Mouse (Mus musculus) frontal cortex, postnatal 36 days (tissue): ENCODE results near the gene Lysmd4.
"Not testable (repeated sequence)": the region's sequence is repeated elsewhere in the genome, so short reads cannot be mapped to it uniquely, and the experiment has no call there.

Experiments
- DNase-seq, 2 experiments: peaks; one replicate each; pipeline ENCODE4 v3.0.0; 2022; ENCODE audit warnings: low spot score in 2 of 2

Gene Lysmd4

DNA sequence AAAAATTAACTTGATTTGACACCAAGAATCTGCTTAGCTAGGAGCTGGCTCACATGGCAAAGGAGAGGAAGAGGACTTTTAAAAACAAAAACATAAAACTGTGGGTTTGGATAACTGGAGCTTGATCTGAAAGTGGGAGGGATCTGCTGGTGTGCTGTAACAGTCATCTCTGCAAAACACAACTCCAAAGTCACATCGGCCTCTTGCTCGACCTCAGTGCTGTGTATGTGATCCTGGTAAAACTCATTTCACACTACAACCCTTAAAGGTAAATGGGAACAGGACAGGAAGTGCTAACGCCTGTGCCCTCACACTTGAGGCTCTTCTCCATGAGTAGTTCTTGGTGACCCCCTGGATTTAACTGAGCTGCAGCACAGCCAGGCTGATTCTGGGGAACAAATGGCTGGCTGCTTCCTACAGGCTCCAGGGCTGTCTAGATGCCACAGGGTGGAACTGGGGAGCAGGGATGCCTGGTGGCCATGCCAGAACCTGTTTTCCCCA is 8.3 kb downstream of the Lysmd4 start:
- DNase-seq = no peak

DNA sequence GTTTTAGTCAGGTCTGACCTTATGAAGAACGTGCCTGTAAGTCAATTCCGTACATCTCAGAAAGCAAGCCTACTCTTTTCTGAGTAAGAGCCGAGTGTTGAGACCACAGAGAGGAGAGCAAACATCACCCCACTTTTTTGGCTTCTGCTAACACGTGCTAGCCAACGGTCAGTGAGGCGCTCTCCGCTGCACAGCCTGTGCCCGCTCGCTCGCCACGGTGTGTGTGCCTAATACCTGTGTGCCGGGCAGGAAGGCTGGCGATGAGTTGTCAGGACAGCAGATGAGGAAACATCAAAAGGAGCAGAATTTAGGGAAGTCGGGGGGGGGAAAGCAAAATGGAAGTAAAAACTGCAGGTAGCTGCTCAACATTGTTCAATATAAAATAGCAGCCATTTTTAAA is 10.2 kb downstream of the Lysmd4 start:
- DNase-seq = no peak

DNA sequence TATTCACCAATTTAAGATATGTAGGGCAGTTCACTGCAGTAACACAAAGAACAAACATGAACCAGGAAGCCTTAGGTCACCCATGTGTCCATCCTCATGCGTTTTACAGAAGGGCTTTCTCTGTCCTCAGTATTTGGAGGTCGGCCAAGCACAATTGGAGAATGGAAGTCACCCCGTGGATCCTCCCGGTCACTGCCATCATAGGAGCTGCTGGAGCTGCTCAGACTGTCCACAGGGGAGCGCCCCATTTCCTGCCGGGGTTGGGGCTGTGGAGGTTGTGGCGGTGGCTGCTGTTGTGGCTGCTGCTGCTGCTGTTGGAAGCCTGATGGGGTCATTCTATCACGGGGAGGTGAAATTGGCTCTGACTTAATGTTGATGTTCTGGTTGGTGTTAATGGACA is 12.5 kb downstream of the Lysmd4 start:
- DNase-seq = no peak

DNA sequence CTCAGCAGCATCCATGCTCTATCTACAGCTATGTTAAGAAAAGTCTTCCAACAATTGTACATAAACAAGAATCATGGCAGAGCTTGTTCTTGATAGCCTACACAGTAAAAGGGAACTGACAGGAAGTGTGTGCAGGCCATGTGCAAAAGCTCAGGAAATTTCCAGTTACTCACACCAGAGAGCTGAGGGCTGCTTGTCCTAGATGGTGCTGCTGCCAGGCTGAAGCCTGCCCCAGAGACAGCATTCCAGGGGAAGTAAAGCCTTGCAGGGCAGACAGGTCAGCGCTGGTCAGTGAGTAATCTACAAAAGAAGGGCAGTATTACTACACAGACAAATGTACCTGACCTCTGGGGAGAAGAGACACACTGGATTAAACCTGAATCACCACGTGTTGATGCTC is 14.0 kb downstream of the Lysmd4 start:
- no peak for DNase-seq

DNA sequence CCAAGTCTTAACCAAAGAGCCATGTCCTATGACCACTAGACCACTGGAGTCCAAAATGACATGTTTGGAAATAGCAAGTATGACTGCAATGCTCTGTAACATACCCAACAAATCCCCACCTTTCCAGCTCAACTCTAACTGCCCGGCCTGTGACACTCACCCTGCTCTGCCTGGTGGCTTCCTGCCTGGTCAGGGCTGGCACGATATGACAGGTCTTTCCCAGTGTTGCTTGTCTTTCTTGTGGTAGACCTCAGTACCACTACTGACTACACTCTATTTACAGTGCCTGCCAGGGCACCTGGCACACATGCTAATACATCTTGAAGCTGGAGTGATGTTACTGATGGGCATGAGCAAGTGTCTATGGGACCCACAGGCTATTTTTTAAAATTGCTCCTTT is 15.4 kb downstream of the Lysmd4 start:
- DNase-seq = no peak

DNA sequence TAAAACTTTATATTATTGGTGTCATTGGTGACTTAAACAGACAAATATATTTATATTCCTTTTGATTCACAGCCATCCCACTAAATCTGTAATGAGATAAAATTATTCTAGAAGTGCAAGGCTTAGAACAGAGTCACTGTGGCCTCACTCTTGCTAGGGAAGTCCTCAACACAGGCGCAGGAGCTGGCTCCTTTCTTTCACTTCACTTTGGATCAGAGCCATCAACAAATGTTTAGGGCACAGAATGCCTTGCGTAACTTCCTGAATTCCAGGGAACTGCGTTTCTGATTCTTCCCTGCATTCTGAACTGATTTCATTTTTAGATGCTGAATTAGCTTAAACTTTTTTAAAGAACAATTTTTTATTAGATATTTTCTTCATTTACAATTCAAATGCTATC is 19.6 kb downstream of the Lysmd4 start:
- DNase-seq = no peak

DNA sequence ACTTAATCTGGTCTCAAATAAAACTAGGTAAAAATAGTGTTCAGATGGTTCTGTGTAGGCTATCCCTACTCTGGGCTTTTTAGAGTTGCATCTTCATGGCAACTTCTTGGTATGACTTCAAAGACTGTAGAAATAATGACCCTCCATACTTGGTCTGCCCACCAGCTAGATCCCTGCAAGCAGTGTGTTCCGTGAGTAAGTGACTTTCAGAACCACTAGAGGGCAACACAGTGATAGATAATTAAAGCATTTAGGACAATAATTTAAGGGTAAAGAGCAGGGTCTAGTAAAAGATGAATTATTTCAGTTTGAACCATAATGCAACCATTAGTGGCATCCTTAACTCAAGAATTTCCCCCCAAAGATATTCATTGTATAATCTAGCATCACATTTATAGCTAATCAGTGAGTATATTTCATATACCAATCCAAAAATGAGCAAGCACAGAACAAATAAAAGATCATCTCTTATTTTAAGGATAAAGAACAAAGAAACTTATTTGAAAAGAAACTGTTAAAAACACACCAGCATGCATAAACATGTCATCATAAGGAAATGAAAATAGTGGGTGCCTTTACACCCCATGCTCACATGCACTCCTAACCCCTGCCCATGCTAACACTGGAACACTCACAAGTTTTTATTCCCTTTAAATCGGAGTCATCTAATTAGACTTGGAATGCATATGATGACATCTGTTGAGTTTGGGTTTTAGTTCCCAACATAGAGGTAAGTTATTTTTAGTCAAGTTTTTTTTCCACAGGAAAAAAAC is 21.0 kb downstream of the Lysmd4 start:
- no peak for DNase-seq

DNA sequence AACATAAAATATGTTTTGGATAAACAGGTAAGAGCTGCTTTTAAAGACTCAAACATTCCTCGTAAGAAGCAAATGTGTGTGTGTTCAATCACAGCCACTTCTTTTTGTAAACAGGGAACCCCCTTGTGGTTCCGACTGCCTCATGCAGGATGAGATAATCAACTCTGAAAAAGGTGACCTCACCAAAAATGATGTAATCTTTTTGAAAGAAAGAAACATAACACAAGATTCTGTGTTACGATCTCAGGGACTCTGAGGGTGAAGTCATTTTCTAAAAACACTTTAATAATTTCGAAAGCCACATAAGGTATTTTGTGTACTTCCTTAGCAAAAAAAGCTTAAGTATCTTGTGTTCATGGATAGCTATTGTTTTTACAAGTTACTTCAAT is 21.5 kb downstream of the Lysmd4 start:
- no peak for DNase-seq

DNA sequence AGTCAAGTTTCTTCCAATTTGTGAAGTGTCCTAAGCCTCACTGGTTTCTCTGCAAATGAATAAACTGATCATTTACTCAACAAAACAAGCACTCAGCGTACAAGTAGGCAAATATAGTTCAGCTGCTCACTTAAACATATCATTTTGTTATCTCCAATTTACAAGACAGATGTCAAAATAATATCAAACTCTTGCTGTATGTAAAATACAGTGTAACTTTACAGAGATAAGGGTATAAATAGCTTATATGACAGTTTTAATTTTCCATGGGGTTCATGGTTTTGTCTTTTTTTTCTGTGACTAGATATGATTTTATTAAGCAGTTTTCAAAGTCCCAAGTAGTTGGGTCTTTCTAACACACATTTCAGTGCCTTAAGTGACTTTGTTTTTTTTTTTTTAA is 22.9 kb downstream of the Lysmd4 start:
- DNase-seq = no peak

DNA sequence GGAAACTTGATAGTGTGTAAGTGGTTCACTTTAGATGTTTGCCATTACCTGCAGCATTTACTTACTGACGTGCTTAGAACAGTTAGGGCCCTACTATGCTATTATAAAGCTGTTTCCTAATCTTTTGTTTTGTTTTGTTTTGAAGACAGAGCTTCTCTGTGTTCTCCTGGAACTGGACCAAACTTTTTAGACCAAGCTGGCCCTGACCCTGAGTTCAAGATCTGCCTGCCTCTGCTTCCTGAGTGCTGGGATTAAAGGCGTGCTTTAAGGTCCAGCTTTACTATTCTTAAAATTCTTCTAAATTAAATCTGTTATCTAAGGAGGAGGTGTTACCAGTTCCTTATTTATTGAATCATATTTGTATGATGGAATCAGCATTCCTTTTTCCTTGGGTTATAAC is 23.7 kb downstream of the Lysmd4 start:
- DNase-seq = no peak

DNA sequence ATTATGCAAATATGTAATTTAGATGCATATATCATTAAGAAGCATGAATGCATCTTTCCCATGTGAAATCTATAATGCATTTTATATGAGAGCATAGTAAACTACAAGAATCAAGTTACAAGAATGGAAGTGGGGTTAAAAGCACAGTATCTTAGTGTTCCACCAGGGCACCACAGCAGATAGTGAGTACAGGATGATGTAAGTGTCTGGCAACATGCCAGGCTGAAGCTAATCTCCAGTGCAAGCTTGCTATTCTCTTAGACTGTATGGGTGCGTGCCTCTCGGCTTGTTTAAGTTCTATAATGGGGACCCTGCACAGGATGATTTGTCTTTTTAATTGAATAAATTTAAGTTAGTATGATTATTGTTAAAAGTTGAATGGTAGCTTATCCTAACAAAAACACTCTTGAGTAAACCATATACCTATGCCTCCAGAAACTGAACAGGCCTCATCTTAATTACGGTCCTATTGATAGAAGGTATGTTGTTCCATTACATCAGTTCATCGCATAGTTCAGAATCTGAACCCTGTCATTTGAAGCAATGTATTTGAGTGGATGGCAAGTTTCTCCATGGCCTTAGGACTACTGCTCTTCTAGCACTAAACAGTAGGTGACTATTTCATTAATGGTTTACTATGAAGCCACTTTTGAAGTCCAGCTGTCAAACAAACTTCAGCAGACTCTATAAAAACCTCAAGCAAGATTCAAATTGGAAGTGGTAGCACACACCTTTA is 37.7 kb downstream of the Lysmd4 start:
- DNase-seq = peak in 1 of 2 experiments; percentile 41

DNA sequence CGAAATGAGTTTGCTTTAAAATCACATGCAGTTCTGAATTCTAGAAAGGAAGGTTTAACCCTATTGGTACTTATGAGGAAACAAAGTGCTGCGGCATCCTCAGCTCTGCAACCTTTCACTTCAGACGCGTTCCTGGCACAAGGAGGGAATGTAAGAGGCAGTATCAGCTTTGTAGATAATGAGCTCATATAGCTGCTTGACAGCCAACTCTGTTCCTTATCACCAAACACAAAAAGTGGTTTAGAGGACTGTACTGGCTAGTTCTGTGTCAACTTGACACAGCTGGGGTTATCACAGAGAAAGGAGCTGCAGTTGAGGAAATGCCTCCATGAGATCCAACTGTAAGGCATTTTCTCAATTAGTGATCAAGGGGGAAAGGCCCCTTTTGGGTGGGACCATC is 48.1 kb downstream of the Lysmd4 start:
- DNase-seq = not testable (repeated sequence)

DNA sequence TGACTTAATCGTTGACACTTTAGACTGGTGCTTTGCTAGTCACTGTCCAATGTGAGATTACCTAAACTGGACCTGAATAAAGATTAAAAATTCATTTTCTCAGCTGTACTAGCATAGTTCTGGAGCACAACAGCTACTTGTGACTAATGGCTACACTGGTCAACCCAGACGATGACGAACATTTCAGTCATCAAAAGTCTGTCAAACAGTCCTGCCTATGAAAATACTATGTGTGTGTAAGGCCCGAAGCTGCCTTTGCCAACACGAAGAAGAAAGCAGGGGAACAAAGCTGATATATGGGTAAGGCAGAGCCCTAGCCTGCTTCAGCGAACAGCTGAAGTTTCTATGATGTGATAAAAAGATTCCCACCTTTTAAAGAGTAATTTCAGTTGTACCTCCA is 61.2 kb downstream of the Lysmd4 start:
- no peak for DNase-seq

DNA sequence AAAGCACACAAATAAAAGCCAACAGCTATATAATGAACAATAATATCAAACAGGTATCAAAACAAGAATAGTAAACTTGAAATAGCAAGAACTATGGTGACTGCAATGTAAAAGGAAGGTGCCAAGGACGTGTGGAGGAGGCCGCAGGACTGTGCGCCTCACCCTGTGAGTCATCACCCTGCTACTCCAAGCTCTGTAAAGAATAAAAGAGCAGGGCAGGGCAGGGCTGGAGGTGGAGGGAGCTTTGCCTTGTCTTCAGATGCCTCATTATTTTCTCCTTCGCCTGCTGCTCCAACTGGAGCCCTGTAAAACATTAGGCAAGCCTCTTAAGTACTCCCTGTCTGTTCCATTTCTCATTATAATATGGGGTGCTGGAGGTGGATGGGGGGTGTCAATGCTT is 65.1 kb downstream of the Lysmd4 start:
- peak in 1 of 2 experiments; percentile 13 for DNase-seq

DNA sequence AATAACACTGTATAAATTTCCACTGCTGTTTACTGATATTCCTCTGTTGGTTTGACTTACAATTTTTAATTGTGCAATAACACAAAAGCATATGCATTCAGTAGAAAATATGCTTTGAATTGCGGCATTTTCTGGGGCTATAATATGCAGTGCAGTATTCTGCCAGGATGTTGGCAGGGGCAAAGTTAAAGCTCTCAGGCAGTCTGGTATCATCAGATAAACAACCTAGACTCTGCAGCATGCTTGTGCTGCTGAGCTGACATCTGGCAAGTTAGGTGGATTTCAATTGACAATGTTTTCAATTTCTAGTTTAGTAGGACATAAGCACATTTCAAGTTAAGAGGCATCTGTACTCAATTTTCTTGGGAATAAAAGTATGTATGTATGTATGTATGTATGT is 69.0 kb downstream of the Lysmd4 start:
- no peak for DNase-seq

DNA sequence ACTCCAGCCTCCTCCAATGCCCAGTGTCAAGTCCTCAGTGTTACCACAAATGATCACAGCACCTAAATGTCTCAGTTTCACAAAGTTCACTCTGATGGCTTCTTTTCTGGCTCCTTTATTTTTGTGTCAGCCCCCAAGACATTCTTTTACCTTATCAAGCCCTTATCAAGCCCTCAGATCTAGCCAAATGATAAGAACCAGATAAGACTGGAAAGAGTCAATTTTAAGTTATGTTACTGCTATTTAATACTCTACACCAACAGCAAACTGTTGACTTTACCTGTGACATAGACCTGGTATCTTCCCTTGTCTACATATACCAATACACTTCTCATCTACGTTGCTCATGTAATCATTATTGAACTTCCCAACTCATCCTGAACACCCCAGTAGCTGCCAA is 74.1 kb downstream of the Lysmd4 start:
- DNase-seq = no peak

DNA sequence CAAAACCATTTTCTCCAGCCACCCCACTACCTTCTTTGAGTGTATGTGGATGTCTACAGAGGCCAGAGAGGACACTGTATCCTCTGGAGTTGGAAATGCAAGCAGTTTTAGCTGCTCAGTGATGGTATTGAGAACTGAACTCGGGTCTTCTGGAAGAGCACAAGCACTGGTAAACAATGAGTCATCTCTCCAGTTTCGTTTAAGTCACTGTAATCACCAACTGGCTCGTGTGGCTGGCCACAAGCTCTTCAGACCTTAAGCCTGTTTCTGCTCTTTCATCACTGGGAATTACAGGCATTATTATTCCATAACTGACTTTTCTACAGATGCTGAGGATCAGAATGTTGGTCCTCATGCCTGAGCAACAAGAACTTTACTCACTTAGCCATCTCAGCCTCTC is 82.6 kb downstream of the Lysmd4 start:
- DNase-seq = no peak

DNA sequence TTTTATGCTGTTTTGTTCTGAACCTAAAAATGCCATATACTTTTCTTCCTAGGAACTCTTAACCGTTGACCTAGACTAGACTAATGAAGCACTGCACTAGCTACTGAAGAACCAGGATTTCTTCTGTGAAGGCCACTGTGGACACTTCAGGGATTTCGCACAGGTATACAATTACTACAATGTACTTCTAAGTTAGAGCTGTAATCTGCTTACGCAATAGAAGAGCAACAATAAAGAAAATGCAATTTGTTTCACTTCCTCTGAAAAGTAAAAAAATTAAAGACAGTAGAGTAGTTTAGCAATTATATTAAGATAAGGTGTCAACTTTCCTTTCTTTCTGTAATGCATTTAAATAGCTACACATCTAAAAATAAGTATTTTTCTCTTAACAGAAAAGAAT is 84.7 kb downstream of the Lysmd4 start:
- no peak for DNase-seq

DNA sequence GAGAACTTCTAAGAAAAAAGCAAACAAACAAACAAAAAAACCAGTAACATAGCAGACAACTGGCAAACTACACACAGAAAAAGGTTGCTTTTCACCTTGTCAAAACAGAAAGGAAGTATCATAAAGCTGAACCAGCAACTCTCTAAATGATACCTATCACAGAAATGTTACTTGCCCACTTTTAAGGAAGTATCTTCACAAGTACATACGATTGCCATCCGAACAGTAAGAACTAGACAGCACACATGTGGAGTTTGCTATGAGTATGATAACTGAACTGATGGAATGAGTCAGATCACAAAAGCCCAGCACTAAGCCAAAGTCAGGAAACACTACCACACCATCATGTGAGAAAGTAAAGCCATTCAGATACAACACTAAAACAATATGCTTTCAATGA is 85.8 kb downstream of the Lysmd4 start:
- no peak for DNase-seq

DNA sequence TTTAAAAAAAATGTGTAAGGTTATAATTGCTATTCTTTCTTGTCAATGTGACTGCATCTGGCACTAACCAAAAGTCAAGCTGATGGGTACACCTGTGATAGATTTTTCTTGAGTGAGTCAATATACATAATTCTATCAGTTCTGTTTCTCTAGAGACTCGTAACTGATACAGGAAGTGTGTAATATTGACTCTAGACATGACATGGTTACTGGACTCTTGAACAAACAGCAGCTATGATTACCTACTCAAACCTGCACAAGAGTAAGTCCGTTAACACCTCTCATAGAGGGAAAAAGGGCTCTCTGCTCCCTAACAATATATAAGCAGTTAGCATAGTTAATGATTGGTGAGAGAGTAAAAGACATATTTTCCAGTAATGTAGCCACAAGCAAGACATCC is 87.8 kb downstream of the Lysmd4 start:
- no peak for DNase-seq

DNA sequence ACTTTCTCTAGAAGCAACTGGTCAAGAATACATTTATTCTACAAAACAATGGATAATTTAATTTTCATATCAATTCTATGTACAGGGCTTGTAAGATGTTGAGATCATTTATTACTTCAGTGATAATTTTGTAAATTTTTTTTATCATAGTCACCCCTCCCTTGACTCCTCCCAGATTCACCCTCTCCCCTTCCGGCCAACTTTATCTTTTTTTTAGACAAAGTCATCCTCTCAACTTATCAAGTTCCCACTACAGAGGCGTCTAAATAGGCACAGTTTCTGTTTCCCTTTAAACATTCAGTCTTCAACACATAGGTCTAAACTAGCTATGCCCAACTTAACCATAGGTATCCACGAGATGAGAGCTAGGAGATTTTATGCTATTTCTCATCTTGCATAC is 90.9 kb downstream of the Lysmd4 start:
- no peak for DNase-seq

DNA sequence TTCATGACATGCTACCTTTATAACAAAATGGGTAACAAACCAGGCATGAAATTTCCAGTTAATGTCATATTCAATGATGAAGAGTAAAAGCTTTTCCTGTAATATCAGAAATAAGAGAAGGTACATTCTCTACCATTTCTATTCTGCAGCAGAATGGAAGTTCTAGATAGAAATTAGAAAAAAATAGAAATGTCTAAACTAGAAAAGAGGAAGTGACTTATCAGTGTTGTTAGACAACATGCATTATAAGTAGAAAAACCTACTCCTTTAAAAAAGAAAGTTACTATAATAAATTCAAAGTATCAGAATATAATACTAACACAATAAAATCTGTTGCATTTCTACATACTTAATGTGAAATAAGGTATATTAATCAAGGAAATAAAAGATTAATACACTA is 96.4 kb downstream of the Lysmd4 start:
- no peak for DNase-seq

DNA sequence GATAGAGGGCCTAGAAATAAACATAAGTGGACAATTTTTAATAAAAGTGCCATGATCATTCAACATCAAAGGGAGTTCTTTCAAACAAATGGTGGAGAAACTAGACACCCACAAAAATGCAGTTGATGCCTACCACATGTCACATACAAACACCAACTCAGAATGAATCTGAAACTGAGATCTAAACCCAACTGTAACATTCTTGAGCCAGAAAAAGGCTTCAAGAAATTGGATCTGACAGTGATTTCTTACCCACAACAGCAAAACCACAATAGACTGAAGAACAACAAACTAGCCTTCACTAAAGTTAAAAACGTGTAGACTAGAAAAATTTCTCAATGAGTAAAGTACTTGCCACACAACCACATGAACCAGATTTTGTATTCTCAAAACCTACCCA is 98.0 kb downstream of the Lysmd4 start:
- no peak for DNase-seq
